Comparison of ENCODE assay signal across 46 mouse cellular contexts in the genomic region with DNA sequence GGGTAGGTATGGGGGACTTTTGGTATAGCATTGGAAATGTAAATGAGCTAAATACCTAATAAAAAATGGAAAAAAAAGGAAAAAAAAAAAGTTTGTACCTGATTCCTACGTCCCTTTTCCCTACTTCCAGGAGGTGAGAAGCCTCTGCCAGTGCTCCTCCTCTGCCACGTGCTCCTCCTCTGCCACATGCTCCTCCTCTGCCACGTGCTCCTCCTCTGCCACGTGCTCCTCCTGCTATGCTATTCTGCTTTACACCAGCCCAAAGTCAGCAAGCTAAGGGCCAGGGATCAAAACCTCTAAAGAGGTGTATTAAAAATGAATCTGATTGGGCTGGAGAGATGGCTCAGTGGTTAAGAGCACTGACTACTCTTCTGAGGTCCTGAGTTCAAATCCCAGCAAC. TPM values are rescaled to one million over a fixed set of nuclear protein-coding genes. Genes with fewer than 3 reads are reported as not detected.
"Had no signal": no experiment of that assay in that cellular context is flagged by ENCODE, and none has a peak within 500 bp of the region (broad histone marks: within the 10 kb centered on the region; RNA-seq: fewer than 3 reads in every experiment).

No protein-coding gene starts in this region.

- ATAC-seq: hindbrain, embryonic 16.5 days; hindbrain, postnatal 0 days; inflammation-experienced regulatory T-cells, adult 6 months; intestine, embryonic 15.5 days; intestine, embryonic 16.5 days; intestine, postnatal 0 days had no signal

- H3K27me3 ChIP-seq: heart, embryonic 13.5 days; heart, embryonic 15.5 days; hindbrain, embryonic 12.5 days; hindbrain, embryonic 13.5 days; hindbrain, embryonic 15.5 days; intestine, embryonic 15.5 days; kidney, embryonic 15.5 days had no signal

- H3K27ac ChIP-seq: heart, embryonic 10.5 days; heart, embryonic 13.5 days; heart, embryonic 15.5 days; hindbrain, embryonic 10.5 days; hindbrain, embryonic 12.5 days; hindbrain, embryonic 13.5 days; hindbrain, embryonic 14.5 days; hindbrain, embryonic 15.5 days; hindbrain, postnatal 0 days; intestine, embryonic 15.5 days; kidney, embryonic 15.5 days; kidney, postnatal 0 days; layer of hippocampus, adult 2 months had no signal

- H3K36me3 ChIP-seq: heart, embryonic 10.5 days; heart, embryonic 13.5 days; heart, embryonic 15.5 days; hindbrain, embryonic 10.5 days; hindbrain, embryonic 12.5 days; hindbrain, embryonic 13.5 days; hindbrain, embryonic 15.5 days; intestine, embryonic 15.5 days; kidney, embryonic 15.5 days had no signal

- H3K4me3 ChIP-seq: heart, embryonic 10.5 days; heart, embryonic 13.5 days; heart, embryonic 15.5 days; hindbrain, embryonic 10.5 days; hindbrain, embryonic 12.5 days; hindbrain, embryonic 13.5 days; hindbrain, embryonic 15.5 days; intestine, embryonic 15.5 days; kidney, embryonic 15.5 days; layer of hippocampus, adult 2 months had no signal

- DNase-seq: heart, postnatal 10 days; heart, postnatal 14 days; heart, postnatal 36 days; heart, postnatal 4 days; kidney, adult 11 months; kidney, adult 18-20 months; kidney, adult 2 months; kidney, adult 8-10 months; kidney, adult 9 months; kidney, postnatal 10 days; kidney, postnatal 14 days; kidney, postnatal 25 days; kidney, postnatal 36 days; kidney, postnatal 4 days; layer of hippocampus, adult 9-11 months; layer of hippocampus, postnatal 36 days had no signal

- H3K9me3 ChIP-seq: heart, embryonic 10.5 days; heart, embryonic 13.5 days; heart, embryonic 15.5 days; hindbrain, embryonic 10.5 days; hindbrain, embryonic 12.5 days; hindbrain, embryonic 13.5 days; hindbrain, embryonic 15.5 days; intestine, embryonic 15.5 days; kidney, embryonic 15.5 days had no signal

- H3K4me2 ChIP-seq: heart, embryonic 11.5 days; heart, embryonic 13.5 days; heart, embryonic 15.5 days; hindbrain, embryonic 12.5 days; hindbrain, embryonic 13.5 days; hindbrain, embryonic 14.5 days; hindbrain, embryonic 15.5 days; intestine, embryonic 15.5 days; kidney, embryonic 15.5 days had no signal

- H3K9ac ChIP-seq: heart, embryonic 13.5 days; heart, embryonic 15.5 days; hindbrain, embryonic 12.5 days; hindbrain, embryonic 13.5 days; hindbrain, embryonic 14.5 days; hindbrain, embryonic 15.5 days; intestine, embryonic 15.5 days; kidney, embryonic 15.5 days had no signal

RNA-seq across cellular contexts. Expression of a gene that starts 5.6 kb away (rescaled TPM):
- total RNA-seq: heart, postnatal 14 days; heart, postnatal 25 days; heart, postnatal 36 days; hematopoietic stem cell, adult 5-6 weeks; hindbrain, postnatal 0 days; layer of hippocampus, adult 18-20 months; layer of hippocampus, adult 2 months; layer of hippocampus, adult 8-10 months; layer of hippocampus, postnatal 14 days; layer of hippocampus, postnatal 36 days had no signal
- polyA plus RNA-seq: heart, embryonic 14.5 days; heart, postnatal 0 days; hindbrain, embryonic 10.5 days; hindbrain, embryonic 11.5 days; hindbrain, embryonic 12.5 days; hindbrain, embryonic 13.5 days; hindbrain, embryonic 15.5 days; hindbrain, embryonic 16.5 days; inflammation-experienced regulatory T-cells, adult 6 months; intestine, embryonic 14.5 days; intestine, embryonic 15.5 days; intestine, embryonic 16.5 days; intestine, postnatal 0 days; kidney, adult 2 months; kidney, embryonic 14.5 days; kidney, embryonic 15.5 days; kidney, embryonic 16.5 days; large intestine, adult 2 months had no signal

RNA-seq across cellular contexts. Expression of a gene that starts 27.2 kb away (rescaled TPM):
- total RNA-seq: hematopoietic stem cell, adult 5-6 weeks had no signal

RNA-seq across cellular contexts. Expression of a gene that starts 40.5 kb away (rescaled TPM):
- total RNA-seq: hematopoietic stem cell, adult 5-6 weeks had no signal
